Mouse (Mus musculus) liver, adult 2 months (tissue): ENCODE measurements around the gene 4930453N24Rik.

ENCODE experiments used
- CTCF ChIP-seq: fragments of 200-500 bp; IDR thresholded peaks from 2 replicates; pipeline ENCODE4 v1.5.1; 2011; ENCODE audit warnings: low read depth, low read length, control low read depth
- POLR2A ChIP-seq: fragments of 200-500 bp; IDR thresholded peaks from 2 replicates; pipeline ENCODE4 v1.6.1; 2011; ENCODE audit warnings: low read length, control low read depth; ENCODE audit not compliant: insufficient read depth; ENCODE audit errors: extremely low read depth

DNA sequence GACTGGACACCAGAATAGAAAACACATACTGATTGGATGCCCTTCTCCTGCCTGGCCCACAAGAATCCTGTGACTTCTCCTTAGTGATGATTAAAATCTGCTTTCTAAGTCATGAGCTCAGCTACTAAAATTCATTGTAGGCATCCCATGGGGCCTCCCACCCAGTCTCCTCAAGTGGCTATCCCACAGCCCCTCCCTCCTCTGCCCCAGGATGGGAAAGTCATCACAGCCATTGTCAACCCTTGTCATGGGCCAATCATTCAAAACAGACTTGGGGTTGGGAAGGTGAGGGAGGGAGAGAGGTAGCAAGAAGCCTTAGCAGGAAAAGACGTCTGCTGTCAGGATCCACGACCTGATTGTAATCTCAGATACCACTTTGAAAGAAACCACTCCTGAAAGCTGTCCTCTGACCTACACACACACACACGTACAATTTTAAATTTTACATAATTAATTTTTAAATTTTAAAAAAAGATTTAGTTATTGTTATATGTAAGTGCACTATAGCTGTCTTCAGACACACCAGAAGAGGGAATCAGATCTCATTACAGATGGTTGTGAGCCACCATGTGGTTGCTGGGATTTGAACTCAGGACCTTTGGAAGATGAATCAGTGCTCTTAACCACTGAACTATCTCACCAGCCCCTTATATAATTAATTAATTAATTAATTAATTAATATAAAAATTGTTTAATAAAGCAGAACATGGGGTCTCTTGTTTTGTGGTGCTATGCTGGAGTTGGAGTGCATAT, 16.8 kb downstream of the 4930453N24Rik start:
- no peak for TF ChIP-seq CTCF
- TF ChIP-seq POLR2A = no peak
